Mouse (Mus musculus) frontal cortex, postnatal 25 days (tissue): ENCODE data around the gene Plcxd3.

Experiments used
- DNase-seq, 2 experiments: peaks; one replicate each; pipeline ENCODE4 v3.0.0; 2022; ENCODE audit warnings: low spot score in 2 of 2

The Plcxd3 gene

DNA sequence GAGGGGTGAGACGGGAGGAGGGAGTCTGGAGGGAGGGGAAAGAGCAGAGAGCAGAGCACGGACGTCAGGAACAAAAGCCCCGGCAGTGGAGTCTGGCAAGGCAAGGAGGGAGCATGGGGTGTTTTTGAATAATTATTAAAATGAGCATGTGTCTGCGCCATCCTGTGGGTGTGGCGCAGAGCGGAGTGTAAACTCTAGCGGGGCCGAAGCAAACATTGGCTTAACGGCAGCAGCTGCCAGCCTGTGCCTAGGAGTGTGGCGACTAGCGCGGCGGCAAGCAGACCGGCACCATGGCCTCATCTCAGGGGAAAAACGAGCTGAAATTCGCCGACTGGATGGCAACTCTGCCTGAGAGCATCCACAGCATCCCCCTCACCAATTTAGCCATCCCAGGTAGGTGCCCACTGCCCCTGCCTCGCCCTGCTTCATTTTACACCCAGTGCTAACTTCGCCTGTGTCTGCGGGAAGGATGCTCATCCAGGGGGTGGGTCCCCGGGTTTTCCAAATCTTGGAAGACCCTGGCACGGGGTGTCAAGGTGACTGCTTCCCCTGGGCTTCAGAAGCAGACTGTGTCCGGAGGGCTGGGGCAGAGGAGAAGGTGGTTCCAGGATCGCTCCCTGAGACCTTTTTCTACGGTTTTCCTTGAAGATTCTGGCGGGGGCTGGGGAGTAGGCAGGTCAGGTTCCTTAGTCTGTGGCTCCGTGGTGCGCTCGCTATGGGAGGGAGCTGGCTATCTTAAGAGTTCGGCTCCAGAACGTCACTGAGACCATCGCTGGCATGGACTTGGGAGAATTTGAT lies at the start of gene Plcxd3:
Gene Plcxd3, plus strand, starts transcription at position 69 of the 798 bp plus-strand sequence.
- peak in 1 of 2 experiments; percentile 15 for DNase-seq

DNA sequence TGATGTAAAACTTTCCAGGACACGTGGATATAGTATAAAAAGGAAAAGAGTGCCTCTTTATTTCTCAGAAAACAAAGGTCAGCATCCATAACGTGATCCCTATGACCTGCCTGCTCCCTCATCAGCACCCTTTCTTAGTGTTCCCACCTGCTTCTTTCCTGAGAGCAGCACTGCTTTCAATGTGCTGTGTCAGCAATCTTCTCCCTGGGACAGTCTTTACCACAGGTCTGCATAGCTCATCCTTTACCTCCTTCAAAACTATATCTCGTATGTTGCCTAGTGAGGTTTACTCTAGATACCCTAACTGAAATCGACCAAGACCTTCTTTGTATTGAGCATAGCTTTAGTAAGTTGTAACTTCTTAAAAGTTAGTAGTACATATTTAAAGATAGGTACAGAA lies 43.4 kb upstream of the Plcxd3 start:
- DNase-seq: no peak

DNA sequence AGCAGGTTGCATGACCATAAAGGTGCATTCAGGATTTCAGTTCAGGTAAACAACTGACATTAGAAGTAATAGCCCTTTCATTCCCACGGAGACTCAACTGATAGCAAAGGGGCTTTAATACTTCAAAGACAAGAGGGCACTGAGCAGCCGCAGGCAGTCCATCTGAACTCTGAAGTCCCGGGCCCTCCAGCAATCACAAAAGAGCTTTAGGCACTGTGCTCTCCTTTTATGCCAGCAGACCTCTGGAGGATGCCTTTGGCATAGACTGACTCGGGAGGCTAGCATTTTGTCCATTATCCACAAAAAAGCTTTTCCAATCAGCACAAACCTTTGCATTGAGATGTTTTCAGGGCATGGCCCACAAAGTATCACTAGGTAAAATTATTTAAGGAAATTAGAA lies 33.7 kb upstream of the Plcxd3 start:
- DNase-seq: no peak

DNA sequence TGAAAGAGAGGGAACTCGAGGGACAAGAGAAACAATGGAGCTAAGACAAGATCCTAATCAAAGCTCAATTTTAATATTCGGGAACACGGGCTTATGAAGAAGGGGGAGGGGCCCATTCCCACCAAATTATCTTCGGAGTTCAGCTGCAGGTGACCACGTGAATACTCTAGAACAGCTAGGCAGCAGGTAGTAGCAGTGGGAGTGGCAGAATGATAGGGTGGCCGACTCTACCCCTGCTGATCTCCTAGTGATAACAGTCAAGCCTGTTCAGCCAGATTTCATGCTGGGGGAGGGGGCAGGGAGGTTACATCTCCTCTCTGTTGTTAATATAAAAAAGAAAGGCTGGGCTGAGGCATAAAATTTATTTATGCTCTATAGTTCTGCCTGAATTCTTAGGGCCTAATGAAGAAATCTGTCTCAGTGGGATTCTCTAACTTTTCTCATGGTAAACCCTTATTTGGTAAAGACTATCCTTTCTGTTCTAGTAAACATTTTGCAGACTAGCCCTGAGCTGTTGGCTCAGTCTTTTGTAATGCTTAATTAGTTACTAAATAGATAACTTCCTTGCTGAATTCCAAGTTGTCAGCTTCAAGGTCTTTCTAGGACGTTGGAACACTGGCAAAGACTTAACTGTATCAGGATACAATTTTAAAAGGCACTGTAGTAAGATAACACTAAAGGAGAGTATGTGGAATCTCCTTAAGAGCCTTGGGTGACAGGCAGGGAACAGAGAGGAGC lies 26.3 kb upstream of the Plcxd3 start:
- no peak for DNase-seq

DNA sequence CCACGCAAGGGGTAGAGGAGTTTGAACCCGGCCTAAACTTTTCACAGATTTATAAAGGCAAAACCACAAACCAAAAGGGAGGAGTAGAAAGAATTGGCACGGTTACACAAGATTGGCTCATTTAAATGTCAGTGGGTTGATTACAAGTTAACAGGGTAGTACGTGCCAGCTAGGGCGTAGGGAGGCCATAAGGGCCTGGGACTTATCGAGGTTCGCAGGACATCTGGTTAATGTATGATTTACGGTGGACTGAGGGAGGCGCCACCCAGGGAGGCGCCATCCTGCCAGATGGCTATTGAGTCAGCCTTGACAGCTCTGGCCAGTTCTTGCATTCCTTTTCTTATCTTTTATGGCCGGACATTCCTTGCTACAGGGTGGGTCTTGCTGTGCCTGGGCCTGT lies 18.9 kb upstream of the Plcxd3 start:
- DNase-seq: no peak

DNA sequence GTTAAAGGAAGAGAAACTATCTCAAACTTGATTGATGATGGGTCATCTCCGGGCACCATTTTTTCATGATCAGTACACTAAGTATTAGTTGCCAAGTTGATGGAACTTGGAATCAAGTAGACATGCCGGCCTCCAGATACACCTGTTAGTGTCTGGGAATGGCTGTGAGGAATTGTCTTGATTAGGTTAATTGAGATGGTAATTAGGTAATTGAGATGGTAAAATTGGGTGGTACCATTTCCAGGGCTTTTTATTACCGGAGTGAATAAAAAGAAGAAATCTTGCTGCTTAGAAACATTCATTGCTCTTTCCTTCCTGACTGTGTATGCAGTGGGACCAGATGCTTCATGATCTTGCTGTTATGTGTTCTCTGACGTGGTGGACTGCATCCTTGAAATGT lies 17.6 kb upstream of the Plcxd3 start:
- DNase-seq: no peak

DNA sequence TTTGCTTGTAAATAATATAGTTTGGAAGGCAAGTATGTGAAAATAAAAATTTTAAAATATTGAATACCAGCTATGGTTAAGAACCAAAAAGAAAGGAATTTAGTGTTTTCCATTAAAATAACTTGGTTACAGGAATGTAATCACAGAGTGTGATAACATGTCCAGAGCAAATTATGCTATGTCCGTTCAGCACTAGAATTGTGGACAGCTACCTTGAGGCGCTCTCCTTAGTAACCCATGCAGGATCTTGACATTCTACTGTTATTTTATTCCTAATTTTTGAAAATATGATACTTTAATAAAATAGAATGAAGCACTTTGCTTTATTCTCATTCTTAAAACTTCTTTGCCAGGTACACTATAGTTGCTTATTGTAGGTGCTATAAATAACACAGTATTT lies 7.5 kb upstream of the Plcxd3 start:
- DNase-seq: no peak

DNA sequence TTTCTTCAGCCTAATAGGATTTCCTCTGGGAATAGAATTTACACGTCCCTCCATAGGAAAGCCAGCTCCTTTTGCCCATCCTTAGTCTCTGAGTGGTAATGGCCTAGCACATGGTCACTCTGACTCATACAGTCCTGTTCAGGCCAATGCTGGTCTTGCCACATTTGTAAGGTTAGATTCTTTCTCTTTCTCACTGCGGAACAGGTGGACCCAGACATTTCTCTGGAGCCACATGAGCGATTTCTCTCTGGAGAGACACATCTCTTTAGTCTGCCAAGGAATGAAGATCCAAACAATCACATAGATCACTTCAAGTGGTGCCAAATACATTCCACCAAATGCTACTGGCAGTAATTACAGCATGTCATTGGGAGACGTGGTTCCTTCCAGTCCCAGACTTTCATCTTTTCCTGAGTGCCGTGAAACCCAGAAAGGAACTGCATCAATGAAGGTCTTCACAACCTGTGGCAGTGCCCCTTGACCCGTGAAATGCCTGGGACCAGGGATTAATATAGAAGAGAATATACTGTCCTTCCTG lies 769 bp upstream of the Plcxd3 start:
- DNase-seq: no peak

DNA sequence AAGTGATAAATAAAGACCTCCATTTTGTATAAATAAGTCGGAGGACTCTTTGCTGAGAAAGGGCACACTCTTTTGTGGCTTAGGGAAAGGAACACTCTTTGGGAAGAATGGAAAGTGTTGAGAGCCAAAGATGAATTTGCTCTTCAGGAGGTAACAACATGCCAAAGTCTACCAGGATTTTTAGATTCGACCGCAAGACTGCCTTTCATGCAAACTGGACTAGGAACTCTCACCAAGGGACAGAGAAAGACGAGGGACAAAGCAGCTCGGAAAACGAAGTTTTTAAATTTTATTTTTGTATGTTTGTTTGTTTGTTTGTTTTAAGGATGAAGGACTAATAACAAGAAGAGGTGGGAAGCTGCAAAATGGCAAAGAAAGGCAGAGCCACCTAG lies 264 bp upstream of the Plcxd3 start:
- no peak for DNase-seq

DNA sequence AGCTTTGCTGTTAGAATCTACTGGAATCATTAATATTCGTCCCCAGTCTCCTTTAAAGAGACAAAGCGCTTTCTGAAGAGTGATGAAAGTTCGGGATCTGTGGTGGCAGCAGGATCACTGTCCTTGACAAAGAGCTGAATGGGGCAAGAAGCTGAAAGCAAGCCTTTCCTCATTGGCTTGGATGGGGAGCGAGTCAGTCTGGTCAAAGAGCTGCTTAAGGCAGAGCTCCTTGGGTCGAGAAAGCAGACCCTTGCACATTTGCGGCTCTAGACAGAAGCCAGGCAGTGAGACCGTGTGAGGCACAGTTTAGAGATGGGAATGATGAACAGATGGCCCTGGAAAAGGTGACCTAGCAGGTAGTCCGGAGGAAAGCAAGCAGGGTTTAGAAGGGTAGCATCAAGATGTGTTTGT lies 935 bp downstream of the Plcxd3 start:
- DNase-seq: no peak

DNA sequence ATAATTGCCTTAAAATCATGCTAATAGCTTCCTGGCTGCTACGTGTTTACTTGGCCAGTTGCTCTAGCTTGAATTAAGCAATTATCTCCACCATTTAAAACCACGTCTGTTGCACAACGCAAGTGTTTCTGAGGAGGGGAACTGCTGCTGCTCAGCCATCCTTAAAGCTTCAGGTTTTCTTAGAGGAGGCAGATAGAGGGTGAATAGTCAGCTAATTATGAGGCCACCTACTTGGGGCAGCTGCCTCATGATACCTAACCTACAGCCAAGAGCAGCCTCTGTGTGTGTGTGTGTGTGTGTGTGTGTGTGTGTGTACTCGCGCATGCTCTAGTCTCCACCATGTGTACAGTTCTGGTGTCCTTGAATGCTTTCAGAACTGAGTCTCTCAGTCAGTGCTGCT lies 3.5 kb downstream of the Plcxd3 start:
- DNase-seq: no peak

DNA sequence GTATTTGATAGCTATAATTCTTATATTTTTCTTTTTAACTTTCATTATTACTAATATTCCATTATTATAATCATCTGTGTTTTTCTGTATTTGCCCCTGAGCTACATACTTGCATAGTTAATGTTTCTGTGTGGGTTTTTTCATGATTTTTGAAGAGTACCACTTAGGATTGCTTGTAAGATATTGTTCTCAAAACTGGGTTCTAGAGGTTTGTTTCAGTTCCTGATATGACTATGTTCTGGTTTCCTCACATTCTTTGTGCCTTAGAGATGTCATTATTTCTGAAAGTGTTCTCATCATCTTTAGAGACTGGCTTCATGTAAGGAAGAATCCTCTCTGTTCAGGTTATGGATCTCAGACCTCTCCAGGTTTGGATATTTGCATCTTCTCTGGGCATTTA lies 12.5 kb downstream of the Plcxd3 start:
- no peak for DNase-seq

DNA sequence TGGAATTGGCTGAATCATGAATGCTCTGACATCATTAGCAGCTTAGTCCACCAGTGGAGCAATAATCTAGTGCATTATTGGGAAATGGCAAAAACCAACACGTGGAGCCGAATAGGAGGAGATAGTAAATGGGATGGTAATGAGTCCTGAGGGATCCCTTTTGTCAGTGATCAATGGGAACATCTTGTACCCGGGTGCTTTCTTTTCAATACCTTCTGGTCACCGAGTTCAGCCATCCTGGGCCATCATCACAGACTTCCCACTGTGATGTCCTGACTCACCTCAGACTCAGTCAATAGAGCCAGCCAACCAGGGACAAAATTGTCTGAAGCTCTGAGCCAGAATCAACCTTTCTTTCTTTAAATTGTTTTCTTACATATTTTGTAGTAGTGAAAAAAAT lies 24.8 kb downstream of the Plcxd3 start:
- DNase-seq: no peak

DNA sequence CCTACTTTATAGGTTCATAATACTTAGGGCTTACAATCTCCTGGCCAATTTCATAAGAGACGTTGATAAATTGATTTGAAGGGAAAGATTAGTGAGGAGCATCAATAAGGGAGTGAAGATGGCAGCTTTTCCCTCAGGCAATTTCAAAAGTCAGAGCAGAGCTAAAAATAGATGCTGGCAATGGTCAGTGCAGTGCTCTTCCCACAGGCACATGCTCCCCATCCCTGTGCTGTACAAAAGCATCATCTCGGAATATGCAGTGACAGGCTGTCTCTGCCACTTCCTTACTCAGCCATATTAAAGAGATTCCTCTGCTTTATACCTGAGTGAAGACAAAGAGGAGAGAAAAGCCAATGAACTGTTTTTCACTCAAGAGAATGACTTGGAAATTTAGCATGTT lies 36.0 kb downstream of the Plcxd3 start:
- no peak for DNase-seq

DNA sequence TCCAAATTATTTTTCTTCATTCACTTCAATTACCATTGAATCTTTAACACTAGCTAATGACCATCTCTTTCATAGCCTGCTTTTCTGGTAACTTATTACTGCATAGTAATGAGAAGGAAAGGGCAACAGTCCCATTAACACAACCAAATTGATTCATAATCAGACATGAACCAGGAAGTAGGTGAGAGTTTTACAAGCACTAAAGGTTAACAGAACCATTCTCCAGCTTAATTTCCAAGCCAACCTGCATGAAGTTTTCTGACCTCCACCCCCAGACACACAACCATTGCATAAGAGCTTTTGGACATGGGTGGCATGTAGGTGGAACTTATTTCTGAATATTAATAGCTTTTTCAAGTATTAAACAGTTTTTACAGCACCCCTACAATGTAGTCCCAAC lies 64.8 kb downstream of the Plcxd3 start:
- DNase-seq: no peak

DNA sequence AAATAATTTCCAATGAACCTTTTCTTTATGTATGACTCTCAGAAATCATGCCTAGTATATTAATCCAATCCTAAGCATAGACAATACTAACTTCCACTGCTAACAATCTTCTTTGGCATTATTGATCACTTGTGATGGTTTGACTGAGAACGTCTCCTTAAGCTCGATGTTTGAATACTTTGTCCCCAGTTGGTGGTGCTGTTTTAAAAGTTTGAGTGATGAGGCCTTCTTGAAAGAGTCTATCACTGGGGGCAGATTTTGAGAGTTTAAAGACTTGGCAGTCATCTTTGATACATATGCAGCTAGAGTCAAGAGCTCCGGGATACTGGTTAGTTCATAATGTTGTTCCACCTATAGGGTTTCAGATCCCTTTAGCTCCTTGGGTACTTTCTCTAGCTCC lies 120.9 kb downstream of the Plcxd3 start:
- DNase-seq: no peak

DNA sequence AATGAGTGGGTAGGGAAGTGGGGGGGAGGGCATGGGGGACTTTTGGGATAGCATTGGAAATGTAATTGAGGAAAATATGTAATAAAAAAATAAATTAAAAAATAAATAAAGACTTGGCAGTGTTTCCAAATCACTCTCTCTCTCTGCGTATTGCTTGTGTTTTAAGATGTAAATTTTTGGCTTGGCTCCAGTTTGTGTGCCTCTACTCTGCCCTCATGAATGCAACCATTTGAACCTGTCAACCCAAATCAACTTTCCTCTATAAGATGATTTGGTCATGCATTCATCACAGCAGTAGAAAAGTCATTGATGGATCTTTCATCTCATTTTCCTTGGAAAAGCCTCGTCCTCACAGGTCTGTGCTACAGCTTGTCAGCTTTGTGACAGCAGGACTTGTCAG lies 121.7 kb downstream of the Plcxd3 start:
- no peak for DNase-seq

DNA sequence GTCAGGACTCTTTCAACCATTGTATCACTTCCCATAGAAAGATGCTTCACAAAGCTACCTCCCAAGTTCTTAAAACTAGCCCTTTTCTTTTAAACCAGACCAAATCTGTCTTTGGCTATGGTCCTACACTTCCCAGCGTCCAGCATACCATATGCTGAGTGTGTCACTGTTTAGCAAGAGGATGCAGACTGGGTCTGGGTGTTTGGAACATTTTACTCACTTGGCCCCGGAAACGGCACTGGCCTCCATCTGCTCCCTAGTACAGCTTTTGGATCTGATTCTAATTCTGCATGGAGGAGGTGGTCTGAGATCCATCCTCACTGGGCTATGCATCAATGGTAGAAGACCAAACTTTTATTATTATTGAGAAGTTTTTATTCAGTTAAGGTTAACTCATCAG lies 122.7 kb downstream of the Plcxd3 start:
- no peak for DNase-seq

DNA sequence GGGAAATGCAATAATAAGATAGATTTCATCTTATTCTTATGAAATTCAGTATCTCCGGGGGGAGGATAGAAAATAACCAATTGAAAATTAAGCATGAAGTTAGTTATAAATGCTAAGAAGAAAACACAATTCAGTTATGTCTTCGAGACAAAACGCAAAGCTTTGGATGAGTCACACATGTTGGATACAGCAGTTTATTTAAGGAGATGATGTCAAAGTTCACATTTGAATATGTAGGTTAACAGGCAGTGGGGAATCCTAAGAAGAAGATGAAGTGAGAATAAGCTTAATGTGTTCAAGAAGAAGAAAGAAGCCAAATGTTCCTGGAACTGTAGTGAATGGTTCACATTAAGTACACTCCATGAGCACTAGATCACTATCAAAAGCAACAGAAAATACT lies 128.1 kb downstream of the Plcxd3 start:
- DNase-seq: no peak

DNA sequence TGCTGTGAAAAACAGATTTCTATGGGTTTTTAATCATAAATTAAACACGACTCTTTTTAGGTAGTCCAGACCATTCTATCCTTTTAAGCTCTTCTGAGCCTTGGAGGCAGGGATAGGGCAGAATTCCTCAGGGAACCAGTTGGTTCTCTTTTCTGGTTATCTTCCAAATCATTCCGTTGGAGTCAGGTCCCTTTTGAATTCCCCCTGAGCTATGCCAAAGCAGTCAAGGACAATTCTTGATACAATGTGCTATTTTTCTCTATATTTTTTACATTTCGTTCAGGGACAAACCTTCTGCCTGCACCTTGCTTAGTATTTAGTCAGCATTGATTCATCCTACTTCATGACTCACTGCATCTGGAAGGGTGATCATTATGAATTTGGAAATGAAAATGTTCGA lies 128.5 kb downstream of the Plcxd3 start:
- no peak for DNase-seq

DNA sequence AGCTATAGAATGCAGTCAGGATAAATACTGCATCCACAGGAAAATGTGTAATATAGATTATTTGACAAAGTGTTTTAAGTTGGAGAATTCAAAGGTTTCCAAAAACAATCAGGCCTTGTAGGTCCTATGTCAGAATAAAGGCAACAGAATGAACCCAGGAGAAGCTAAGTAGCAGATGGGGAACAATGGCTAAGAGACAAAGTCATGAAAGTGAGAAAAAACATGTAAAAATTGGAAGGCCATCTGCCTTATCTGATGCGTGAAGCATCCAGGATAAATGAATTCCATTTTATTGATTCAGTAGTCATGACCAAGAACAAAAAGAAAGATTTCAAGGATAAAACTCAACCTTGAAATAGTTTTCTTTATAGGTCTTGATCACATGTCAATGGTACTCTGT lies 139.4 kb downstream of the Plcxd3 start:
- DNase-seq: no peak

DNA sequence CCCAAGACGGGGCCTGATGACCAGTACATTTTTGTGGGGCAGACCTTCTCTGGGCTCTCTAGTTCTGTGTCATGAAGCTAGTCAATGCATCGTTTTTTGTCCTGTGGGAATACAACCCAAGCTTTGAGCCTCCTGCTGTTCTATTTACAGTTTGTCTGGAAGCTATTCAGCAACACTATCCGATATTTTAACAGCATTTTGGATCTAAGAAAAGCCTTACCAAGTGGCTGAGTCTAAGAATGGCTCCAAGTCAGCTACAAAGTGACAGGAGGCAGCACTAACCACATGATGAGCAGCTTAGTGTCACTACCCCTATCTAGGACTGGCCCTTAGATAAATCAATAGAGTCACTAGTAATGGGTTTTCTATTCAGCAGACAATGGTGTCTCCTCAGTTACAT lies 149.3 kb downstream of the Plcxd3 start:
- no peak for DNase-seq

DNA sequence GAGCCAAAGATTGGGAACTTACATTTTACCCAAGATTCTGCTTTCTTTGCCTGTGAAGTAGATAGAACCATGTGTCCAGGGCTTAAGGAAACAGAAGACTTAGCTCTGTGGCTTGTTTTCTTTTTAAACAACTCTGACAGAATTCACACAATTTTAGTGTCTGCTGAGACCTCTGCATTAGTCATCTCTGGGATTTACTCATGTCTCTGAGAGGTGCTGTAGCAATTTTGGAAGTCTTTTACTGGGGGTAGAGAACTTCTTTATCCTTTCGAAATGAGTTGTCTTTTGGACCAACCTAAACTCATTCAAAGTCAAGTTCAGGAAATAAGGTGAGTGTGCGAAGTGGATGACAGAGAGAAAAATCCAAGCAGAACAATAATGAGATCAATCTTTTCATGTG lies 158.4 kb downstream of the Plcxd3 start:
- no peak for DNase-seq
